Mouse (Mus musculus): Measurements from ENCODE around the gene Cd52. TPM values are rescaled to one million over a fixed set of nuclear protein-coding genes. Genes with fewer than 3 reads are reported as not detected.
"Not testable (repeated sequence)": the region's sequence is repeated elsewhere in the genome, so short reads cannot be mapped to it uniquely, and the experiment has no call there.

Cd52 gene
- total RNA-seq (2021), result 10 to 100 TPM; 17.0 to 23.2 TPM
- polyA plus RNA-seq (2012; rRNA removed), result 9.5 and 9.7 TPM in 2 replicates
- long read RNA-seq, transcript Cd52-201 (2 exons, 514 nt), result major isoform, 9 of 9 reads
- long read RNA-seq, partial matches to known transcripts, result 0 of 9 reads
- long read RNA-seq, other reads (novel, unspliced or antisense), result 0 of 9 reads

- DNase-seq, result peak; percentile 33
Observed at GRCm38 (mm10) chr4:134094923-134095547, at the start of gene Cd52. Gene Cd52, minus strand, starts transcription at chr4:134095082.

GRCm38 (mm10) chr4:134144297-134144696, 49.4 kb upstream of the Cd52 start:
- not testable (repeated sequence) for DNase-seq

- no peak for DNase-seq
Observed at GRCm38 (mm10) chr4:134138857-134139256, 44.0 kb upstream of the Cd52 start.

GRCm38 (mm10) chr4:134136280-134136926, 41.5 kb upstream of the Cd52 start:
- no peak for DNase-seq

GRCm38 (mm10) chr4:134132519-134133095, 37.7 kb upstream of the Cd52 start:
- DNase-seq, result no peak

GRCm38 (mm10) chr4:134132117-134132516, 37.2 kb upstream of the Cd52 start:
- DNase-seq, result no peak

GRCm38 (mm10) chr4:134129482-134129881, 34.6 kb upstream of the Cd52 start:
- no peak for DNase-seq

GRCm38 (mm10) chr4:134128983-134129362, 34.1 kb upstream of the Cd52 start:
- no peak for DNase-seq

- DNase-seq, result peak; percentile 93
Observed at GRCm38 (mm10) chr4:134128221-134128982, 33.5 kb upstream of the Cd52 start, which contains the start of gene Sh3bgrl3. Gene Sh3bgrl3, minus strand, starts transcription at chr4:134128789.

- DNase-seq, result no peak
Observed at GRCm38 (mm10) chr4:134127793-134128192, 32.9 kb upstream of the Cd52 start.

- DNase-seq, result peak; percentile 14
Observed at GRCm38 (mm10) chr4:134127121-134127455, 32.2 kb upstream of the Cd52 start.

GRCm38 (mm10) chr4:134126300-134127120, 31.6 kb upstream of the Cd52 start:
- no peak for DNase-seq

- no peak for DNase-seq
Observed at GRCm38 (mm10) chr4:134125383-134126060, 30.6 kb upstream of the Cd52 start.

GRCm38 (mm10) chr4:134123680-134124551, 29.0 kb upstream of the Cd52 start:
- DNase-seq, result peak; percentile 86

- DNase-seq, result no peak
Observed at GRCm38 (mm10) chr4:134123147-134123546, 28.3 kb upstream of the Cd52 start.

GRCm38 (mm10) chr4:134122281-134122680, 27.4 kb upstream of the Cd52 start:
- DNase-seq, result no peak

GRCm38 (mm10) chr4:134121571-134121970, 26.7 kb upstream of the Cd52 start:
- DNase-seq, result no peak

GRCm38 (mm10) chr4:134120916-134121315, 26.0 kb upstream of the Cd52 start:
- DNase-seq, result no peak

- no peak for DNase-seq
Observed at GRCm38 (mm10) chr4:134120192-134120805, 25.4 kb upstream of the Cd52 start.

All from adrenal gland, adult 2 months (tissue).